Mouse (Mus musculus) heart, adult 11 months (tissue): ENCODE results near the gene H2-Ab1.
A peak's percentile ranks its signal among the peaks of the same experiment; 100 is the strongest.

ENCODE experiments used
- DNase-seq: peaks from one replicate; pipeline ENCODE4 v3.0.0; 2022

The H2-Ab1 gene

DNA sequence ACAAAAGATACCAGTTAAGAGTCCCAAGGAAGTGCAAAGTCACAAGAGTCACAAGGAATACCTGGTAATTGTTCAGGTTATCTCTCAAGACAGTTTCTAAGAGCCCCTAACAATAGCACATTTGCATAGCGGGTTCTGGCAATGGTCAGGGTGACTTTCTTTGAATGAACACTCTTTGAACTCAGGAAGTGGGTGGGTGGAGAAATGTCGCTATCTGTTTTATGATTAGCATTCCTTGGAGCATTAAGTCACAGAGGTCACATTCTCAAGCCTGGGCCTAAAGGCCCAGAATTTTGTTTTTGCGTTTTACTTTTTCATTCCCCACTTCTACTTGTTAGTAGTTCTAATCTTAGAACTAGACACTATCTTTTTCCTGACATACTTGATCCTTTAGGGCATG, 53.0 kb downstream of the H2-Ab1 start:
- peak; percentile 53 for DNase-seq

DNA sequence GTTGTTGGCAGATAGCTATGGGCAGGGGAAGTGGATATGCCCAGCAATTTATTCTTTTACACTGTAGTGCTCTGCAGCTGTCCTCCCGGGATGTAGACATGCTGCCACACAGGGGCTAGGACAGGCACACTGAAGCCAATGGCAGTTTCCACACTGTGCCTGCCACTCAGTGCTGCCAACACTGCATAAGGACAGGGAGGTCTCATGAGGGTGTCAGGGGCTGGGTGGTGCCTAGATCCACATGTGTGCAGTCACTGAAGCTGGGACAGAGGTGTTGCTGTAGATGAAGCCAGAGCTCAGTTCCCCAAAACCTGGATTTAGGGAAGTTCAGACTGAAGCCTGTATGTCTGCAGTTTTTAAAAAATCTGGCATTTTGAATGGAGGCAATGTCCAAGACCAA, 54.7 kb downstream of the H2-Ab1 start:
- peak; percentile 82 for DNase-seq

DNA sequence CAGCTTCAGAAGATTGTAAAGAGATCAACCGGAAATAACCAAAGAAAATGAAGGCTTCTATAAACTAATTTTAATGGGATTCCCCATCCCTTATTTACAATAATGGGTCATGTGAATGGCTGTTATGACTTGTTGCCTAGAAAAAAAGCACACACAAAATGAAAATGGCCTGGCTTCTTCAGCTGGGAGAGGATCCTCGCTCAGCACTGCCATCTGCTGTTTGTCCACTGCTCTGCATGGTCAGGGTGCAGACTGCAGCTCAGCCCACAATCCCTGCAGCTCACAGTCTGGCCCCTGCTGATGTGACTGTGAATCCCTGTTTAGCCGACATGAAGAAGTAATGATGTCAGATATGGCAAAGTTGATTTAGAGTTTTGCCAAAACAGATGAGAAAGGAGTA, 55.9 kb downstream of the H2-Ab1 start:
- peak; percentile 96 for DNase-seq

DNA sequence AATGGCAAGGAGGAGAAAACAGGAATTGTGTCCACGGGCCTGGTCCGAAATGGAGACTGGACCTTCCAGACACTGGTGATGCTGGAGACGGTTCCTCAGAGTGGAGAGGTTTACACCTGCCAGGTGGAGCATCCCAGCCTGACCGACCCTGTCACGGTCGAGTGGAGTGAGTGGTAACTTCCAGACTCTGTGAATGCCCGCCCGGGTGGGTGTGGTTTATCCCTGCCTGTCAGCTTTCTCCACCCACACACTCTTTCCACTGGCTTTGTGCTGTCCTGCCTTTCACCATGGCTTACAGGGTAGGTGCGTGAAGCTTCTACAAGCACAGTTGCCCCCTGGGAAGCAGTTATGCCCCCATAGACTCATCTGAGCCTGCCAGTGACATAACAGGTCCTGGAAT, 56.8 kb downstream of the H2-Ab1 start:
- peak; percentile 88 for DNase-seq

DNA sequence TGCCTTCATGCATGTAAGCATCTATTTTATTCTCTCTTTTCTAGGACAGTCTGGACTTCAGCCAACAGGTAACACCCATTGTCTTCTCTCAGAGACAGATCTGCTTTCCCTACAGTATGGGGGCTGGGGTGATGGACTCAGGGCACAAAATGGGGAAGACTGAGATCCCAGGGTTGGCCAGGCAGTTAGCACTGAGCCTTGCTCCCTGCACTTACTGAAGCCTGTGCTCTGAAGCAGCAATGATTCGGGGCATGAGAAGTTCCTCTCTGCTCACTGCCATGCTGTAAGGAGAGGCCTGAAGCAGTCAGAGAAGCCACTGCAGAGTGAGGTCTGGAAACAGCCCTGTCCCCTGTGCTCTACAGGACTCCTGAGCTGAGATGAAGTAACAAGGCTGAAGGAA, 58.0 kb downstream of the H2-Ab1 start:
- peak; percentile 68 for DNase-seq

DNA sequence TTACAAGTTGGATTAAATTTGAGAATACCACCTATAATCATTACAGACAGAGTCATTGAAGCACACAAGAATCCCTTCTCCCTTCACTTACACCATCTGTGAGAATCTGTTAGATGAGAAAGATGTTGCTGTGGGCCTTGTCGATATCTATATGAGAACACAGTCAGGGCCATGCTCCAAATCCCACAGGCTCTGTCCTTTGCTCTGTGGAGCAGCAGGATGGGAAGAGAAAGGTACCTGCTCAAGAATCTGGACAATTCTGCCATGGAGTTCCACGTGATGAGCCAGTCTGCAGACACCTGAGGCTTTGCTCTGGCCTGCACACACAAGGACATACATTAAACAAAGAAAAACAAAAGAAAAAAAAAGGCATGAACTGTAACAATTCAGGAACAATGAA, 59.2 kb downstream of the H2-Ab1 start:
- DNase-seq = no peak

DNA sequence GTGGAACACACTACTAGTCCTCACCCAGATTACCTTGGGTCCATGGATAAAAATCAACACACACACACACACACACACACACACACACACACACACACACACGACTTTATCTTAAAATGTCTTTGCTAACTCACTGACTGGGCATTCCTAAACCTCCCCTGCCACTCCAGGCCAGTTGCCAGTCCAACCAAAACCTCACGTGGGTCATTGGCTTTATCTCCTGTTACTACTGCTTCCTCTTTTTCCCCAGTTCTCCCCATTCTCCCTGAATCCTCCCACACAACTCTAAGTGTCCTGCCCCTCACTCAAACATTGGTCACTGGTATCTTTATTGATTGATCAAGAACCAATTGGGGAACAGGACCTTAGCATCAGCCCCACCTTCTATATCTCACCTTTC, 59.8 kb downstream of the H2-Ab1 start:
- DNase-seq = peak; percentile 82
